Mouse (Mus musculus) layer of hippocampus, postnatal 25 days (tissue): ENCODE measurements around the gene Rbm8a. TPM values are rescaled to one million over a fixed set of nuclear protein-coding genes. Genes with fewer than 3 reads are reported as not detected.
"Not testable (repeated sequence)": the region's sequence is repeated elsewhere in the genome, so short reads cannot be mapped to it uniquely, and the experiment has no call there.

ENCODE experiments used
- DNase-seq, 2 experiments: peaks; one replicate each; pipeline ENCODE4 v3.0.0; 2022; ENCODE audit warnings: mixed read lengths in 2 of 2, low spot score in 1 of 2; ENCODE audit errors: extremely low spot score in 1 of 2
- total RNA-seq, 2 experiments: library from RNA; stranded (reverse); gene quantifications; 2 replicates each; pipeline ENCODE4 v1.2.3; 2021

Rbm8a gene
- total RNA-seq, 2 experiments from 2014 or later: 48.4 to 51.7 TPM

GRCm38 (mm10) chr3:96602704-96603084 lies 27.0 kb upstream of the Rbm8a start:
- DNase-seq: no peak

- no peak for DNase-seq
Observed at GRCm38 (mm10) chr3:96603311-96603710, 26.4 kb upstream of the Rbm8a start.

GRCm38 (mm10) chr3:96606007-96606406 lies 23.7 kb upstream of the Rbm8a start:
- DNase-seq: not testable (repeated sequence)

- DNase-seq: no peak
Observed at GRCm38 (mm10) chr3:96606618-96607017, 23.1 kb upstream of the Rbm8a start.

- no peak for DNase-seq
Observed at GRCm38 (mm10) chr3:96617941-96618340, 11.8 kb upstream of the Rbm8a start.

GRCm38 (mm10) chr3:96623201-96623600 lies 6.5 kb upstream of the Rbm8a start:
- no peak for DNase-seq

GRCm38 (mm10) chr3:96632058-96632457 lies 2.3 kb downstream of the Rbm8a start:
- DNase-seq: no peak

- no peak for DNase-seq
Observed at GRCm38 (mm10) chr3:96634015-96634414, 4.3 kb downstream of the Rbm8a start.

- peak; percentile 69 to 80 for DNase-seq
Observed at GRCm38 (mm10) chr3:96634928-96635879, 5.5 kb downstream of the Rbm8a start, which contains the start of the genes Pex11b and Gm42957. Gene Pex11b, plus strand, starts transcription at chr3:96635376. Gene Gm42957, plus strand, starts transcription at chr3:96635474.

- peak in 1 of 2 experiments; percentile 9 for DNase-seq
Observed at GRCm38 (mm10) chr3:96635906-96636305, 6.2 kb downstream of the Rbm8a start.

- DNase-seq: no peak
Observed at GRCm38 (mm10) chr3:96636448-96636847, 6.7 kb downstream of the Rbm8a start.

- peak in 1 of 2 experiments; percentile 64 for DNase-seq
Observed at GRCm38 (mm10) chr3:96639219-96639618, 9.5 kb downstream of the Rbm8a start.

GRCm38 (mm10) chr3:96645018-96645649 lies 15.4 kb downstream of the Rbm8a start, which contains the start of gene Itga10:
Gene Itga10, plus strand, starts transcription at chr3:96645584.
- peak in 1 of 2 experiments; percentile 51 for DNase-seq

- DNase-seq: no peak
Observed at GRCm38 (mm10) chr3:96647365-96647764, 17.6 kb downstream of the Rbm8a start.

- DNase-seq: no peak
Observed at GRCm38 (mm10) chr3:96660901-96661300, 31.2 kb downstream of the Rbm8a start.

GRCm38 (mm10) chr3:96662731-96663316 lies 33.1 kb downstream of the Rbm8a start:
- no peak for DNase-seq

GRCm38 (mm10) chr3:96663432-96664239 lies 33.9 kb downstream of the Rbm8a start:
- peak; percentile 84 to 95 for DNase-seq

GRCm38 (mm10) chr3:96665732-96666363 lies 36.1 kb downstream of the Rbm8a start:
- DNase-seq: not testable (repeated sequence)

GRCm38 (mm10) chr3:96666916-96667315 lies 37.2 kb downstream of the Rbm8a start:
- no peak for DNase-seq

- DNase-seq: no peak
Observed at GRCm38 (mm10) chr3:96667316-96667715, 37.6 kb downstream of the Rbm8a start.
